Mouse (Mus musculus) neural tube, embryonic 13.5 days (tissue): ENCODE measurements around the gene Auts2. TPM values are rescaled to one million over a fixed set of nuclear protein-coding genes. Genes with fewer than 3 reads are reported as not detected.
A peak's percentile ranks its signal among the peaks of the same experiment; 100 is the strongest.

Experiments
- ATAC-seq: fragments of 200-750 bp; cut with Nextera tagmentation; 2 replicates; pipeline ENCODE4 v1.8.0; 2017; ENCODE audit warnings: low read depth, mild to moderate bottlenecking, moderate TSS enrichment, moderate library complexity
- H3K27ac ChIP-seq: fragments of 300-500 bp; sonication (generic); replicated peaks from 2 replicates; pipeline ENCODE4 v1.5.1; 2015; ENCODE audit warnings: moderate library complexity, mild to moderate bottlenecking, inconsistent platforms
- H3K27me3 ChIP-seq: fragments of 300-500 bp; sonication (generic); 2 replicates; pipeline ENCODE4 v1.6.1; 2015; ENCODE audit warnings: mild to moderate bottlenecking, inconsistent platforms
- H3K36me3 ChIP-seq: fragments of 300-500 bp; sonication (generic); 2 replicates; pipeline ENCODE4 v1.6.1; 2015; ENCODE audit warnings: mild to moderate bottlenecking, inconsistent platforms
- H3K4me1 ChIP-seq: fragments of 300-500 bp; sonication (generic); replicated peaks from 2 replicates; pipeline ENCODE4 v1.6.1; 2015; ENCODE audit warnings: inconsistent platforms
- H3K4me2 ChIP-seq: fragments of 300-500 bp; sonication (generic); 2 replicates; pipeline ENCODE4 v1.6.1; 2015; ENCODE audit warnings: inconsistent platforms, mild to moderate bottlenecking, moderate library complexity
- H3K4me3 ChIP-seq: fragments of 300-500 bp; sonication (generic); 2 replicates; pipeline ENCODE4 v1.5.1; 2015; ENCODE audit warnings: mild to moderate bottlenecking, inconsistent platforms
- H3K9ac ChIP-seq: fragments of 300-500 bp; sonication (generic); 2 replicates; pipeline ENCODE4 v1.6.1; 2015; ENCODE audit warnings: moderate library complexity, mild to moderate bottlenecking, inconsistent platforms
- H3K9me3 ChIP-seq: fragments of 300-500 bp; sonication (generic); 2 replicates; pipeline ENCODE4 v1.6.1; 2016; ENCODE audit warnings: inconsistent platforms
- WGBS: fragments of 180-500 bp; shearing (Covaris S2); methylation state at CpG from one replicate; pipeline ENCODE4 v1.1.7; 2015; 5-methylcytosine and 5-hydroxymethylcytosine counted together
- polyA plus RNA-seq: library from polyadenylated mRNA; unstranded; fragments of >200 nt; fragmentation: Nextera tagmentation; extraction: Ambion mirVana; gene quantifications from 2 replicates; pipeline ENCODE4 v1.2.1, GENCODE M21; 2015

The Auts2 gene
- polyA plus RNA-seq, 1 experiment from 2014 or later, result 72.6 TPM

GRCm38 (mm10) chr5:132437478-132437877, 105.7 kb downstream of the Auts2 start:
- WGBS, result 91% methylated on average over 8 of the region's 8 CpGs
- no peak for ATAC-seq

DNA sequence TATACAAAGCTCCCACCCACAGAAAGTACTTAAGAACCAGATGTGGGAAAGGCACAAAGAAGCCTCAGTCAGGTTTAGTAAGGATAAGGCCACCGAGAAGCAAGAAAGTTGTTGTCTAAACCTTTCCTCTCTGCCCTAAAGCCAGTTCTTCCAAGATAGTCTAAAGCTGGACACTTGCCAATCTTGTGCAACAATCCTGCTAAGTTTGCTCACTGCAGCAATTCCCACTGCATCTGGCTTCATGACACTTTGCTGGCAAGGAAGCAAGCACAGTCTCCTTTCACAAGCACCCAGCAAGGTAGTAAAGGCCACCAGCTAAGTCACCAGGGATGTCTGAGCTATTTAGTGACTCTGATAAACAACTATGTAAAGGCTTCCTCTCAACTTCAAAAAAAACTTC, 106.2 kb downstream of the Auts2 start:
- ATAC-seq, result no peak
- Histone ChIP-seq H3K4me1 (peaks cover 63% of the 10 kb centered on the region), H3K4me2 (no peak overlapping the region), H3K9ac (no peak overlapping the region), H3K9me3 (no peaks in the 10 kb centered on the region), H3K27ac (no peak overlapping the region), H3K36me3 (no peaks in the 10 kb centered on the region), H3K27me3 (no peaks in the 10 kb centered on the region), H3K4me3 (no peak overlapping the region)
- 47% methylated on average over 1 of the region's 1 CpGs for WGBS

More at GRCm38 (mm10) chr5:132437478-132437877, 105.7 kb downstream of the Auts2 start:
- Histone ChIP-seq H3K36me3 (no peaks in the 10 kb centered on the region), H3K9me3 (no peaks in the 10 kb centered on the region), H3K27ac (no peak overlapping the region), H3K9ac (no peak overlapping the region), H3K4me2 (no peak overlapping the region), H3K4me3 (no peak overlapping the region), H3K27me3 (no peaks in the 10 kb centered on the region), H3K4me1 (peaks cover 68% of the 10 kb centered on the region)

DNA sequence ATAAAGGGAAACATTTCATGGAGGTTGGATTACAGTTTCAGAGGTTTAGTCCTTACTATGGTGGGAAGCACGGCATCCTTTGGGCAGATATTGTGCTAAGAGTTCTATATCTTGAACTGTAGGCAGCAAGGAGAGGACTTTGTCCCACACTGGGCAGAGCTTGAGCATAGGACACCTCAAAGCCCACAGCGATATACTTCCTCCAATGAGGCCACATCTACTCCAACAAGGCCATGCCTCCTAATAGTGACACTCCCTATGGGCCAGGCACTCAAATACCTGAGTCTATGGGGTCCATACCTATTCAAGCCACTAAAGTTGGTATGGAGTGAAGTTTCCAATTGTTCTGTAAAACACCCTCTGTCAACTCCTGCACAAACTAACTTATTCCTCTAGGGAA, 106.7 kb downstream of the Auts2 start:
- Histone ChIP-seq H3K9ac (no peak overlapping the region), H3K36me3 (no peaks in the 10 kb centered on the region), H3K4me2 (no peak overlapping the region), H3K4me1 (peaks cover 63% of the 10 kb centered on the region), H3K27ac (no peak overlapping the region), H3K4me3 (no peak overlapping the region), H3K9me3 (no peaks in the 10 kb centered on the region), H3K27me3 (no peaks in the 10 kb centered on the region)
- 97% methylated on average over 2 of the region's 2 CpGs for WGBS
- no peak for ATAC-seq

GRCm38 (mm10) chr5:132435401-132435800, 107.7 kb downstream of the Auts2 start:
- WGBS, result 52% methylated on average over 5 of the region's 5 CpGs
- Histone ChIP-seq H3K4me3 (no peak overlapping the region), H3K9ac (no peak overlapping the region), H3K4me1 (peaks cover 57% of the 10 kb centered on the region), H3K27me3 (no peaks in the 10 kb centered on the region), H3K4me2 (no peak overlapping the region), H3K27ac (no peak overlapping the region), H3K9me3 (no peaks in the 10 kb centered on the region), H3K36me3 (no peaks in the 10 kb centered on the region)
- no peak for ATAC-seq

- no peak overlapping the region for H3K9ac ChIP-seq
Observed at GRCm38 (mm10) chr5:132433377-132434115, 109.6 kb downstream of the Auts2 start.

GRCm38 (mm10) chr5:132429363-132429762, 113.8 kb downstream of the Auts2 start:
- Histone ChIP-seq H3K4me1 (peaks cover 38% of the 10 kb centered on the region), H3K36me3 (no peaks in the 10 kb centered on the region), H3K4me2 (no peak overlapping the region), H3K9me3 (no peaks in the 10 kb centered on the region), H3K27me3 (no peaks in the 10 kb centered on the region), H3K4me3 (no peak overlapping the region), H3K9ac (no peak overlapping the region), H3K27ac (no peak overlapping the region)
- 39% methylated on average over 3 of the region's 3 CpGs for WGBS
- peak; percentile 43; the same call in 1 of the 2 replicates for ATAC-seq

More at GRCm38 (mm10) chr5:132433377-132434115, 109.6 kb downstream of the Auts2 start:
- Histone ChIP-seq H3K27ac (no peak overlapping the region; the same call in 1 of the 2 replicates), H3K36me3 (no peaks in the 10 kb centered on the region), H3K4me2 (no peak overlapping the region), H3K4me3 (no peak overlapping the region), H3K27me3 (no peaks in the 10 kb centered on the region), H3K9me3 (no peaks in the 10 kb centered on the region), H3K4me1 (peaks cover 64% of the 10 kb centered on the region)
- 83% methylated on average over 6 of the region's 6 CpGs for WGBS
- no peak for ATAC-seq

DNA sequence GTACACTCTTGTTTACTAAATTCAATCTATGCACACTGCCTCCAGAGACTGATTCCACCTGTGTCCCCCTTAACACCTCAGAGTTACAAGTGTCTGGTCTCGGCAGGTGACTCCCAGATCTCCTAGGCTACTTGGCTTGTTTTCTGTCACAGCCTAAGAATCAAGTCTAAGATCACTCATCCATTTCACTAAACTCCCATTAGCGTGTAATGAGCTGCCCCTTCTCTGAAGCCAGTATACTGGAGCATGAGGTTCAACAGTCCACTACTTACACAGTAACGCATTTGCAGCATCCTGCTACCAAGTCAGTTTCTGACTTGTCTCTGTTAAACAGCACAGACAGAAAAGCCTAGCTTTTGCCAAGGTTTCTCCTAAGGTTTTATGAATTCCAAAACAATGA, 116.8 kb downstream of the Auts2 start:
- 90% methylated on average over 3 of the region's 3 CpGs for WGBS

GRCm38 (mm10) chr5:132425792-132426309, 117.3 kb downstream of the Auts2 start:
- Histone ChIP-seq H3K36me3 (no peaks in the 10 kb centered on the region), H3K9me3 (no peaks in the 10 kb centered on the region), H3K4me1 (peaks cover 35% of the 10 kb centered on the region), H3K9ac (no peak overlapping the region), H3K27me3 (no peaks in the 10 kb centered on the region), H3K4me2 (no peak overlapping the region), H3K4me3 (no peak overlapping the region), H3K27ac (no peak overlapping the region)
- 83% methylated on average over 6 of the region's 6 CpGs for WGBS
- no peak for ATAC-seq

More for the DNA sequence above, 116.8 kb downstream of the Auts2 start:
- H3K27ac ChIP-seq, result no peak overlapping the region
- H3K4me2 ChIP-seq, result no peak overlapping the region
- no peak overlapping the region for H3K9ac ChIP-seq
- H3K4me3 ChIP-seq, result no peak overlapping the region
- H3K4me1 ChIP-seq, result peaks cover 31% of the 10 kb centered on the region
- H3K27me3 ChIP-seq, result no peaks in the 10 kb centered on the region
- no peaks in the 10 kb centered on the region for H3K9me3 ChIP-seq
- H3K36me3 ChIP-seq, result no peaks in the 10 kb centered on the region
- ATAC-seq, result no peak

DNA sequence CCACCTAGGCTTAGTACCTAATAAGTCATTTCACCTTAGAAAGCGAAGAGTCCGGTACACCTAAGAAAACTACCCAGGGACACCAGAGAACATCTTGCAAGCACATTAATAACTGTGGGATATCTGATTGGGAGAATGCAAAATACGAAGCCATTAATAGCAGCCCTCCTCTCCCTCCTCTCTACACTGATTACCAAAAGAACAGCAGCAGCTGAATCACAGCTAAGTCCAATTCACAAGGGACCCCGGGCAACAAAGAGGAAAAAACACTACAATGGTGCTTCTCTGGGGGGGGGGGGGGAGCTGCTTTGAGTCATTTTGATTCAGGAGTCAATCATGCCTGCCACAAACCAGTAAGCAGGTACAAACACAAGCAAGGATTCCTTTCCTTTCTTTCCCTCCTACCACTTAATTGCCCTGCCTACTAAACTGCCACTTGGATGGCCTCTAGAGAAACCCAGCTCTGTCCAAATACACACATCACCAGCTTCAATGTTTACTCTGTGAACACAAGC, 132.7 kb downstream of the Auts2 start:
- ATAC-seq, result no peak
- no peak overlapping the region for H3K4me2 ChIP-seq

DNA sequence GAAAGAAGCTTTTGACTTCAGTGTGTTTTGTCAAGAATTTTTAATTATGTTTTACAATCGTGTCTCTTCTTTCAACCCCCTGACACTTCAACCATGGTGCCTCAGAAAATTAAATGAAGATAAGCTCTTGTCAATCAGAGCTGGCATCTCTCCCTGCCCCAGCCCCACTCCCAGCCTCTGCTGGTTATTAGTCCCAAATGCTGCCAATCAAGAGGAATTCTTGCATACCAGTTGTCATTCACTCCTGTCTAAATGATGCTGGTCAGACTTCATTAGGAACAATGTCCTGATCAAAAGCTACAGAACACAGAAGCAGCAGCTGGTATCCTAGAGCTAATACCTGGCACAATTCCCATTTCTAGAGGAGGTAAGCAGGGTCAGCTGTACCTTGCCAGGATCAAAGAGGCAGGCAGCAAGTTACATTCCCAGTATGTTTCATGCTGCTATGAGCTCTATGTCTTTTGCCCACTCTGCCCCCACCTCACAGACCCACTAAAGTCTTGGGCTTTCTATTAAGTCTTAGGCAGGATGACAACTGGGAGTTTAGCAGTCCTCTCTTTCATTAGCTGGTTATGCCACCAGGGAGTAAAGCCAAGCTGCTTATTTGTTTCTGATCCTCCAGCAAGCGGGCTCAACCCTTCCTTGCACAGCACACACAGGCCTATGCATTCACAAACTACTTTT, 134.1 kb downstream of the Auts2 start:
- H3K4me3 ChIP-seq, result no peak overlapping the region
- WGBS, result 58% methylated on average over 2 of the region's 2 CpGs
- peaks cover 55% of the 10 kb centered on the region for H3K4me1 ChIP-seq
- no peak overlapping the region for H3K9ac ChIP-seq
- H3K4me2 ChIP-seq, result no peak overlapping the region
- no peaks in the 10 kb centered on the region for H3K36me3 ChIP-seq
- H3K27ac ChIP-seq, result 0 out of 2 replicates have a peak overlapping the region, but pooled peaks have one; percentile 28
- no peaks in the 10 kb centered on the region for H3K9me3 ChIP-seq
- no peak for ATAC-seq
- no peaks in the 10 kb centered on the region for H3K27me3 ChIP-seq

More for the DNA sequence above, 132.7 kb downstream of the Auts2 start:
- Histone ChIP-seq H3K4me3 (no peak overlapping the region), H3K9ac (0 out of 2 replicates have a peak overlapping the region, but pooled peaks have one; percentile 5), H3K27ac (peak overlapping the region; percentile 6; the same call in 1 of the 2 replicates), H3K27me3 (no peaks in the 10 kb centered on the region), H3K4me1 (peaks cover 55% of the 10 kb centered on the region), H3K36me3 (no peaks in the 10 kb centered on the region), H3K9me3 (no peaks in the 10 kb centered on the region)
- 29% methylated on average over 4 of the region's 4 CpGs for WGBS

DNA sequence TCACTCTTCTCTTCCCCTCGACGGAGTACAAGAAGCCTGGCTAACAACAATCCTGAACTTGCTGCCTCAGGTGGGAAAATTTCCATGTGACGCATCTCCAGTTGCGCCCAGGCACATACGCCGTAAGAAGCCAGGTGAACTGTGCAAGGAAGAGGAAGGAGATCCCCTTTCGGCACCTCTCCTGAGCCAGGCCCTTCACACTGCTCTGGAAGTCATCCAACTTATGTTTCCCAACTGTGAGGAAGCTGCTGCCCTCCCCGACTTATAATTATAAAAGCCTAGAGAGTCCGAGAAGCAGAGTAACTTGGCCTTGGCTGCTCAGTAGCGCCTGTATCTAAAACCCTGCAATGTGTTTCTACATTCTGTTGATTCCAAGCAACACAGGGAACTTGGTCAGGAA, 142.6 kb downstream of the Auts2 start:
- 83% methylated on average over 10 of the region's 10 CpGs for WGBS
- H3K27ac ChIP-seq, result no peak overlapping the region
- H3K27me3 ChIP-seq, result no peaks in the 10 kb centered on the region
- no peak for ATAC-seq
- H3K4me2 ChIP-seq, result no peak overlapping the region
- no peak overlapping the region for H3K9ac ChIP-seq
- H3K4me3 ChIP-seq, result no peak overlapping the region
- H3K9me3 ChIP-seq, result no peaks in the 10 kb centered on the region
- peaks cover 65% of the 10 kb centered on the region for H3K4me1 ChIP-seq
- no peaks in the 10 kb centered on the region for H3K36me3 ChIP-seq

- Histone ChIP-seq H3K27ac (no peak overlapping the region), H3K9me3 (no peaks in the 10 kb centered on the region), H3K27me3 (no peaks in the 10 kb centered on the region), H3K36me3 (no peaks in the 10 kb centered on the region), H3K4me2 (no peak overlapping the region), H3K4me3 (no peak overlapping the region), H3K9ac (no peak overlapping the region), H3K4me1 (peaks cover 69% of the 10 kb centered on the region)
- ATAC-seq, result no peak
- WGBS, result 50% methylated on average over 4 of the region's 4 CpGs
Observed at GRCm38 (mm10) chr5:132399486-132399885, 143.7 kb downstream of the Auts2 start.
